ENCODE assay signal across 8 mouse cellular contexts in the genomic region with DNA sequence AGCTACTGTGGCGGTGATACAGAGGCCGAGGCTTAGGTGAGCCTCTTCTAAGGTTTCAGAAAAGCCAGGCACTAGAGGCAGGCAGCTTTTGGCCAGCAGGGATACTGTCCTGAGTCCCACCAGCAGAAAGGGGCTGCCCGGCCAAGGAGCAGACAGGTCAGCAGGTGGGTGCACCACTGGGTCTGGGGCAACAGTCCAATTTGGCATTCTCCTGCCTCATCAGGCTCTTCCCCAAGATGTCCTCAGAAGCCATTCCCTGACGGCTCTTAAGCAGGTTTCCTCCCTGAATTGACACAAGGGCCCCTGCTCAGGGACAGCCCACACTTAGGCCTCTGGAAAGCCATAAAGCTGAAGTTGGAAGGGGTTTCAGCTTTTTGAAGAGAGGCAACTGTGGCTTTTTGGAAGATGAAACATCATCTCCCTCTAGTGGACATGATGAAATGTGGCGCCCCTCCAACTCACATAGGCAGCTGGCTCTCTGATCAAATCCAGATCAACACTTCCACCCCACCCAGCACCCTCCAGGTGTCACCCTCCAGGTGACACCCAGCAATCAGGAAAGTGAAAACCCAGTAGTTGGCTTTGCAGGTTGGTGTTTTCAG. TPM values are rescaled to one million over a fixed set of nuclear protein-coding genes. Genes with fewer than 3 reads are reported as not detected.
DNase-seq lines count a peak whose midpoint lies in the region; ATAC-seq and TF ChIP-seq lines count a peak whose summit lies in the region.

No protein-coding gene starts in this region.

- no peak overlapping the region for H3K9ac ChIP-seq in ES-E14 (ENCODE audit: insufficient read depth, low read depth, low read length, poor library complexity, severe bottlenecking)
- H3K9ac ChIP-seq in kidney, embryonic 15.5 days = no peak overlapping the region

- H3K4me3 ChIP-seq in ES-E14 (ENCODE audit: insufficient read depth in 1 of 2, low read depth in 1 of 2, low read length in 2 of 2, poor library complexity in 1 of 2, severe bottlenecking in 1 of 2) = no peak overlapping the region
- no peak overlapping the region for H3K4me3 ChIP-seq in kidney, embryonic 15.5 days (replicated peaks)
- no peak overlapping the region for H3K4me3 ChIP-seq in lung, adult 2 months (replicated peaks; ENCODE audit: extremely low read depth, low read depth, low read length)

- no peaks in the 10 kb centered on the region for H3K27me3 ChIP-seq in kidney, embryonic 15.5 days

- H3K4me2 ChIP-seq in kidney, embryonic 15.5 days = no peak overlapping the region

- peaks cover 0 to 7% of the 10 kb centered on the region in 2 experiments; a peak in 1 of 4 replicates for H3K4me1 ChIP-seq in ES-E14 (ENCODE audit: control insufficient read depth in 2 of 2, insufficient read depth in 2 of 2, low read length in 2 of 2, poor library complexity in 1 of 2)
- peaks cover 19% of the 10 kb centered on the region for H3K4me1 ChIP-seq in kidney, embryonic 15.5 days
- H3K4me1 ChIP-seq in lung, adult 2 months (ENCODE audit: control insufficient read depth, insufficient read depth, low read length) = peaks cover 5% of the 10 kb centered on the region

- DNase-seq in adrenal gland, adult (ENCODE audit: inconsistent age in 2 of 2, low spot score in 1 of 2) = peak; percentile 73 to 92
- DNase-seq in adrenal gland, adult 8-10 months = no peak
- no peak for DNase-seq in ES-E14 (ENCODE audit: low read depth, low spot score)
- peak; percentile 85 to 90 for DNase-seq in cerebellum, postnatal 10 days
- DNase-seq in gastrocnemius, postnatal 4 days (ENCODE audit: low spot score in 2 of 2) = peak; percentile 54 to 75
- peak; percentile 62 for DNase-seq in lung, adult 2 months
- peak; percentile 59 for DNase-seq in skeletal muscle tissue, adult 2 months (ENCODE audit: low read depth, low spot score)

- 0 out of 2 replicates have a peak, but pooled peaks have one; percentile 19 for ATAC-seq in kidney, embryonic 15.5 days (replicated peaks; ENCODE audit: low FRiP score)

- WGBS in kidney, embryonic 15.5 days = 48% methylated on average over 5 of the region's 5 CpGs
- WGBS in lung, adult 2 months = 61% methylated on average over 5 of the region's 5 CpGs

- no peak overlapping the region; the same call in 1 of the 2 replicates for H3K27ac ChIP-seq in ES-E14 (ENCODE audit: insufficient read depth, low read depth, low read length, poor library complexity, severe bottlenecking)
- peak overlapping the region; percentile 78 for H3K27ac ChIP-seq in kidney, embryonic 15.5 days

- H3K36me3 ChIP-seq in ES-E14 (ENCODE audit: control insufficient read depth, insufficient read depth, low read length, poor library complexity, severe bottlenecking) = no peaks in the 10 kb centered on the region
- H3K36me3 ChIP-seq in kidney, embryonic 15.5 days = peaks cover 4% of the 10 kb centered on the region; the same call in 1 of the 2 replicates

- TF ChIP-seq CTCF in lung, adult 2 months (IDR thresholded peaks at IDR 0.05; ENCODE audit: insufficient read depth, low read length) = peak; percentile 45; the same call in 1 of the 2 replicates

- in situ Hi-C loops in ES-E14 (cut with MboI; ENCODE audit: low sequenced_read_pairs in 2 of 2, unreplicated experiment in 2 of 2) = loop anchor here in 1 of 2 experiments (25.0 kb wide), 1 partner anchor 435 kb away; no protein-coding TSS in a partner anchor

- H3K9me3 ChIP-seq in ES-E14 (ENCODE audit: control insufficient read depth, insufficient read depth, low read depth, low read length) = no peaks in the 10 kb centered on the region
- H3K9me3 ChIP-seq in kidney, embryonic 15.5 days (replicated peaks) = no peaks in the 10 kb centered on the region

- TF ChIP-seq POLR2A in lung, adult 2 months (IDR thresholded peaks at IDR 0.05; ENCODE audit: borderline replicate concordance, extremely low read depth, low read depth, low read length) = no peak

TF ChIP-seq in ES-E14, 5 proteins besides CTCF, POLR2A, EP300 and RAD21:
- TF ChIP-seq ZNF384 (IDR thresholded peaks at IDR 0.05; ENCODE audit: low read depth, low read length) = no peak
- 0 out of 2 replicates have a peak, but pooled peaks have one; percentile 33 for TF ChIP-seq ZC3H11A (IDR thresholded peaks at IDR 0.05; ENCODE audit: borderline replicate concordance, low read depth, low read length)

RNA-seq across cellular contexts. Expression of gene Neurl1b, which starts 37.8 kb away (rescaled TPM):
- 10 to 100 TPM; 36.0 to 59.9 (median 52.3) TPM for total RNA-seq in adrenal gland, adult 8-10 months (2022)
- 0.71 and 0.79 TPM in 2 replicates for total RNA-seq in ES-E14 (2012; rRNA removed)
- 10 to 100 TPM; 16.8 to 17.2 TPM for total RNA-seq in gastrocnemius, postnatal 4 days (2021)
- 1.3 and 1.7 TPM in 2 replicates for polyA plus RNA-seq in kidney, embryonic 15.5 days (2015; fragmentation: Nextera tagmentation; extraction: Ambion mirVana)
- 14.5 and 38.8 TPM in 2 replicates for polyA plus RNA-seq in lung, adult 2 months (2012; rRNA removed)

Comparison
In these comparisons a context has a peak if more than half of its experiments do, and no peak if none do; other contexts are left out.
1. DNase-seq: peak in adrenal gland, adult (2 of 2), cerebellum, postnatal 10 days (2 of 2), gastrocnemius, postnatal 4 days (2 of 2), lung, adult 2 months (single experiment) and skeletal muscle tissue, adult 2 months (single experiment); none in adrenal gland, adult 8-10 months (single experiment) and ES-E14 (single experiment).